Mouse (Mus musculus) neural tube, embryonic 14.5 days (tissue): ENCODE results near the gene Rgma. TPM values are rescaled to one million over a fixed set of nuclear protein-coding genes. Genes with fewer than 3 reads are reported as not detected.
A peak's percentile ranks its signal among the peaks of the same experiment; 100 is the strongest.

Source experiments
- ATAC-seq: fragments of 200-750 bp; cut with Nextera tagmentation; 2 replicates; pipeline ENCODE4 v1.8.0; 2017; ENCODE audit warnings: low read depth, mild to moderate bottlenecking, moderate TSS enrichment, moderate library complexity
- H3K27ac ChIP-seq: fragments of 300-500 bp; sonication (generic); 2 replicates; pipeline ENCODE4 v1.5.1; 2014; ENCODE audit warnings: low read depth, mild to moderate bottlenecking, control low read depth, low read length, moderate library complexity, mixed read lengths
- H3K27me3 ChIP-seq: fragments of 300-500 bp; sonication (generic); 2 replicates; pipeline ENCODE4 v1.6.1; 2014; ENCODE audit warnings: low read length; ENCODE audit not compliant: control insufficient read depth, insufficient read depth
- H3K36me3 ChIP-seq: fragments of 300-500 bp; sonication (generic); 2 replicates; pipeline ENCODE4 v1.6.1; 2014; ENCODE audit warnings: low read length, mixed read lengths; ENCODE audit not compliant: control insufficient read depth, insufficient read depth
- H3K4me1 ChIP-seq: fragments of 300-500 bp; sonication (generic); 2 replicates; pipeline ENCODE4 v1.6.1; 2014; ENCODE audit warnings: low read length; ENCODE audit not compliant: control insufficient read depth, insufficient read depth
- H3K4me2 ChIP-seq: fragments of 300-500 bp; sonication (generic); 2 replicates; pipeline ENCODE4 v1.6.1; 2014; ENCODE audit warnings: mild to moderate bottlenecking, low read depth, low read length, control low read depth
- H3K4me3 ChIP-seq: fragments of 300-500 bp; sonication (generic); 2 replicates; pipeline ENCODE4 v1.5.1; 2014; ENCODE audit warnings: low read depth, low read length, control low read depth, mixed read lengths
- H3K9ac ChIP-seq: fragments of 300-500 bp; sonication (generic); replicated peaks from 2 replicates; pipeline ENCODE4 v1.6.1; 2014; ENCODE audit warnings: low read depth, mild to moderate bottlenecking, control low read depth, low read length, mixed read lengths
- H3K9me3 ChIP-seq: fragments of 300-500 bp; sonication (generic); 2 replicates; pipeline ENCODE4 v1.6.1; 2016; ENCODE audit warnings: low read length; ENCODE audit not compliant: control insufficient read depth
- WGBS: fragments of 180-500 bp; shearing (Covaris S2); extraction: QIAGEN DNeasy Blood & Tissue Kit; methylation state at CpG from one replicate; pipeline ENCODE4 v1.1.7; 2014; 5-methylcytosine and 5-hydroxymethylcytosine counted together
- polyA plus RNA-seq: library from polyadenylated mRNA; unstranded; fragments of >200 nt; fragmentation: Nextera tagmentation; extraction: Ambion mirVana; gene quantifications from 2 replicates; pipeline ENCODE4 v1.2.1, GENCODE M21; 2014

Gene Rgma
- polyA plus RNA-seq: 46.6 and 58.4 TPM in 2 replicates

DNA sequence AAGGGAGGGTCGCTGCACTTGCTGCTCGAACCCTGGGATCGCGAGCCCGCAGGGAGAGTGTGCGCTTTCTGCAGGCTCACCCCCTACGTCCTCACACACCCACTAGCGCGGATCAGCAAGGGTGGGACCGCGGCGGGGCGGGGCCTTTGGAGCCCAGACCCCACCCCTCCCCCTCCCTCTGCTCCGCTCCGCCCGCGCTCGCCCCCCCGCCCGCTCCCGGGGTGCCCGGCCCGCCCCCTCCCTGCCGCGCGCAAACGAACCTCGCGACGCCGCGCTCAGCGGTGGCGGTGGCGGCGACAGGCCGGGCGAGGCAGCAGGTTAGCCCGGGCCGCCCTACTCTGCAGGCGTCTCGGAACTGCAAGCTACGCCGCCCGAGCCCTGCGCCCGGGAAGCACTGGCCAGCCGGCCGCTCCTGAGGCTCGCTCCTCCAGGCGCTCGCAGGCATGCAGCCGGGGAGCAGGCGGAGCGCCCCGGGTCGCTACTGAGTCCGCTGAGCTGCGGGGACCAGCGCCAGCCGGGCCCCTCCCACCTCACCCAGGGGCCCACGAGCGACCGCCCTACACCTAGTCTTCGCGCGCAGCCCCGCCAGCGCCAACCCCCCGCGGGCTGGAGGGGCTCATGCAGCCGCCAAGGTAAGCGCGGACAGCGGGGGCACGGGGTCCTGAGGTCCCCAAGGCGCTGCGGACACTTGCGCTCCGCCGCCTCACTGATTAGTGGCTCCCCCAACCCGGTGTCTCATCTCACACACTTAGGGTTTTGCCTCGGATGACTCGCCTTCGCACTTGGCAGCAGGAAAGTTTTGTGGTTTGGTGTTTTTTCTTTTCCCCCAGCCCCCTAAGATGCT is at the start of gene Rgma:
Gene Rgma, plus strand, starts transcription at position 253 of the 844 bp plus-strand sequence.
- ATAC-seq: peak; percentile 90
- Histone ChIP-seq H3K4me1 (peaks cover 27% of the 10 kb centered on the region; the same call in 1 of the 2 replicates), H3K4me2 (peak within 1 kb of the TSS; percentile 79)

GRCm38 (mm10) chr7:73326236-73326635 is 49.1 kb upstream of the Rgma start:
- Histone ChIP-seq H3K9me3 (no peaks in the 10 kb centered on the region), H3K9ac (no peak overlapping the region), H3K27me3 (no peaks in the 10 kb centered on the region), H3K4me2 (no peak overlapping the region), H3K36me3 (no peaks in the 10 kb centered on the region), H3K27ac (no peak overlapping the region), H3K4me1 (peaks cover 7% of the 10 kb centered on the region; the same call in 1 of the 2 replicates), H3K4me3 (no peak overlapping the region)
- no peak for ATAC-seq
- WGBS: 89% methylated on average over 14 of the region's 14 CpGs

More for the DNA sequence above, at the start of gene Rgma:
- Histone ChIP-seq H3K27ac (peak within 1 kb of the TSS; percentile 92), H3K4me3 (peak within 1 kb of the TSS; percentile 73), H3K27me3 (no peaks in the 10 kb centered on the region; the same call in 1 of the 2 replicates), H3K9me3 (no peaks in the 10 kb centered on the region), H3K36me3 (no peaks in the 10 kb centered on the region), H3K9ac (peak within 1 kb of the TSS; percentile 95)
- WGBS: 0% methylated on average over 58 of the region's 85 CpGs

DNA sequence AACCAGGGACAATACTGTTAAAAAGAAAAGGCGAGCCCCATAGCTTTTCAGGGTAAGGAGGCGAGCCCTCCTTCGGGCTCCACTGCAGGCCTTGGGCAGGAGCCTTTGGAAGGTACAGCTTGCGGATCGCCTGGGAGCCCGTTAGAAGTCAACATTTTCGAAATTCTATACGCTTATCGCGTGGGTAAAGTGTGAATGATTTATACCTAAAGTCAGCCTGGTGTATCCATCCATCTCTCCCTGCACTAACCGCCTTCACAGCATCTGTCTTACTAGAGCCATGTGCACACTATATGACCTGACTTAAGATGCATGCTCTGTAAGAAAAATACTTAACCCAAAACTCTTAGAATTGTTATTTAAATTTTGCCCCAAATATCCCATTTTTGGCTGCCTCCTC is 48.6 kb upstream of the Rgma start:
- no peak overlapping the region for H3K9ac ChIP-seq
- H3K36me3 ChIP-seq: no peaks in the 10 kb centered on the region
- no peak overlapping the region for H3K4me3 ChIP-seq
- H3K4me2 ChIP-seq: no peak overlapping the region
- H3K4me1 ChIP-seq: peaks cover 7% of the 10 kb centered on the region; the same call in 1 of the 2 replicates
- 82% methylated on average over 11 of the region's 11 CpGs for WGBS
- no peak overlapping the region for H3K27ac ChIP-seq
- H3K27me3 ChIP-seq: no peaks in the 10 kb centered on the region
- no peak for ATAC-seq
- H3K9me3 ChIP-seq: no peaks in the 10 kb centered on the region

- Histone ChIP-seq H3K4me2 (no peak overlapping the region), H3K9ac (no peak overlapping the region), H3K27me3 (no peaks in the 10 kb centered on the region), H3K36me3 (no peaks in the 10 kb centered on the region), H3K27ac (no peak overlapping the region), H3K4me3 (no peak overlapping the region), H3K9me3 (no peaks in the 10 kb centered on the region), H3K4me1 (peaks cover 7% of the 10 kb centered on the region; the same call in 1 of the 2 replicates)
- 59% methylated on average over 8 of the region's 8 CpGs for whole genome bisulfite sequencing
- ATAC-seq: no peak
These were observed 48.1 kb upstream of the Rgma start for GRCm38 (mm10) chr7:73327193-73327592.

DNA sequence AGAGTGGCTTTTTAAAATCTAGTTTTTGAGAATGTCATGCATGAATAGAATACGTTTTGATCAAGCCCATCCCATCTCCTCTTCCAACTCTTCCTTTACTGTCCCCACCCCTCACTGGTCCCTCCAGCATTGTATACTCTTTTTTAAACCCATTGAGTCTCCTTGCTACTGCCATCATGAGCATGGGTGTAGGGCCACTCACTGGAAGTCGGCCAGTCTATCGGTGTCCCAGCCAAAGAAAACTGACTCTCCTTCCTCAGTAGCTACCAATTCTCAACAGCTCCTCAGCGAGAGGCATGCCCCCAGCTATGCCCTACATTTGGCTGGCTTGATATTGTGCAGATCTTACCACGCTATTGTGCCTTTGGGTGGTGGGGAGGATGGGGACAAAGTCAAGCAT is 47.7 kb upstream of the Rgma start:
- no peak overlapping the region for H3K4me2 ChIP-seq
- H3K4me3 ChIP-seq: no peak overlapping the region
- H3K27me3 ChIP-seq: no peaks in the 10 kb centered on the region
- H3K4me1 ChIP-seq: peaks cover 7% of the 10 kb centered on the region; the same call in 1 of the 2 replicates
- no peak overlapping the region for H3K27ac ChIP-seq
- no peaks in the 10 kb centered on the region for H3K36me3 ChIP-seq
- no peak for ATAC-seq
- 82% methylated on average over 5 of the region's 5 CpGs for WGBS
- no peak overlapping the region for H3K9ac ChIP-seq
- H3K9me3 ChIP-seq: no peaks in the 10 kb centered on the region

GRCm38 (mm10) chr7:73328653-73329207 is 46.6 kb upstream of the Rgma start:
- H3K9me3 ChIP-seq: no peaks in the 10 kb centered on the region
- no peak; the same call in 1 of the 2 replicates for ATAC-seq
- no peak overlapping the region for H3K9ac ChIP-seq
- WGBS: 11% methylated on average over 5 of the region's 5 CpGs
- H3K4me3 ChIP-seq: no peak overlapping the region
- H3K27me3 ChIP-seq: no peaks in the 10 kb centered on the region
- no peaks in the 10 kb centered on the region for H3K36me3 ChIP-seq
- peaks cover 7% of the 10 kb centered on the region; the same call in 1 of the 2 replicates for H3K4me1 ChIP-seq
- no peak overlapping the region; the same call in 1 of the 2 replicates for H3K27ac ChIP-seq
- H3K4me2 ChIP-seq: no peak overlapping the region

DNA sequence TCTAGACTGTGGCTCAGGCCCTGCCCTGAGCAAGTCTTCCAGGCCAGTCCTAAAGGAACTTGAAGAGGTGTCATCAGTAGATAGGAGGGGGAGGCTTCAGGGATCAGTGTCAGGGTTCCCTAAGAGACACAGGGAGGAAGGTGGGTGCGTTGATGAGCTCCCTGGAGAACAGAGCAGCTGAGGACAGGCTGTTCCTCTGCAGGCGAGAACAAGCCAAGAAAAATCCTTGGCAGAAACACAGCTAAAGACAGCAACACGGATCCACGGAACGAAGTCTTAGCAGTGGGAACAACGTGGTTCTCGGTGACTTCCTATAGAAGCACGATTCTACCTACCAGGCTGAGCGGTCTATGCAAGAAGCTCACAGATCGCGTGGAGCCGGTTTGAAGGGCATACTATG is 44.6 kb upstream of the Rgma start:
- Histone ChIP-seq H3K27me3 (no peaks in the 10 kb centered on the region), H3K4me3 (no peak overlapping the region), H3K9ac (no peak overlapping the region), H3K4me1 (peaks cover 14% of the 10 kb centered on the region), H3K9me3 (no peaks in the 10 kb centered on the region), H3K4me2 (no peak overlapping the region), H3K36me3 (no peaks in the 10 kb centered on the region), H3K27ac (no peak overlapping the region)
- 94% methylated on average over 12 of the region's 12 CpGs for WGBS
- ATAC-seq: no peak

DNA sequence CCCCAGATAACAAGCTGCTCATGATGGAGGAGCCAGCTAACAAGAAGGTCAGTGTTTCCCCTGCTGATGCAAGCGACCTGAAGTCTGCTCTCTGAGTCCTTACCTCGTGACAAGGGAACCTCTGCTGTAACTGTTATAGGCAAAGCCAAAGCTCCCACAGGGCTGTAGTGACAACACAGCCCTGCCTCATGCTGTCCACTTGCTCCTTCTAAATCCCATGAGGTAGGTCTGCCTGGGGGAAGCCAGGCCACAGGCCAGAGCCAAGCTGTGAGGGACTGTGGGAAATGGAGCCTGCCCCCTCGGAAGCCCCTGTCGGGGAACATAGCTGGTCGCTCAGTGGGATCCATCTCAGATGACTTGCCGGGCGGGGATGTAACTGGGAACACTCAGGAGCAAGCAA is 43.7 kb upstream of the Rgma start:
- no peaks in the 10 kb centered on the region for H3K9me3 ChIP-seq
- no peak for ATAC-seq
- no peak overlapping the region for H3K9ac ChIP-seq
- no peaks in the 10 kb centered on the region for H3K27me3 ChIP-seq
- no peak overlapping the region for H3K27ac ChIP-seq
- H3K36me3 ChIP-seq: no peaks in the 10 kb centered on the region
- no peak overlapping the region for H3K4me2 ChIP-seq
- WGBS: 65% methylated on average over 7 of the region's 7 CpGs
- peaks cover 14% of the 10 kb centered on the region for H3K4me1 ChIP-seq
- H3K4me3 ChIP-seq: no peak overlapping the region

DNA sequence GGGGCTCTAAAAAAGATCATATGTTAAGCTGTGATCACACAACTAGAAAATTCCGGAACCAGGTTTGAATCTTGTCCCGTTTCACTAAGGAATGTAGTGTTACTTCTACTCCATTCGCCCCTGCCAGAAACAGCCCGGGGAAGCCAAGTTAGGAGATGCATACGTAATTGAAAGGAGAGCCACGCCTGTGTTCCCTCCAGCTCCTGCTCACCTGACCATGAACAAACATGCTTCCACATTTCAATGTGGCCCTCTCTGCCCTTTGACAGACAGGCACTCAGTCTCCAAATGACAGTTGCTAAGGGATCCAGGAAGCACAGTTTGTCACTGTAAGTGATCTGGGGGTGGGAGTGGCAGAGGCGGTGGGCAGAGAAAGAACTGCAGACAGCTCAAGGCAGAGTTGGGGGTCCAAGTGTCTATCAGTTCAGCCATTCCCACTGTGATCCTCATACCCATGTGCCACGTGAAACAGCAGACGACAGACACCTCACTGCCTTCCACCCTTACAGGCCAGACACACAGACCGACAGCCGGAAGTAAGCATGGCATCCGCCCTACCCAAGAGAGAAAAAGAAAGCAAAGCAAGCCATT is 41.8 kb upstream of the Rgma start:
- ATAC-seq: peak; percentile 16; the same call in 1 of the 2 replicates
- H3K4me2 ChIP-seq: no peak overlapping the region
- no peak overlapping the region for H3K4me3 ChIP-seq
- no peaks in the 10 kb centered on the region for H3K9me3 ChIP-seq
- H3K27ac ChIP-seq: no peak overlapping the region
- H3K4me1 ChIP-seq: peaks cover 9% of the 10 kb centered on the region
- H3K36me3 ChIP-seq: no peaks in the 10 kb centered on the region
- 67% methylated on average over 12 of the region's 12 CpGs for WGBS
- H3K9ac ChIP-seq: no peak overlapping the region
- H3K27me3 ChIP-seq: no peaks in the 10 kb centered on the region
